Mouse (Mus musculus): ENCODE data around the gene Gm10638. TPM values are rescaled to one million over a fixed set of nuclear protein-coding genes. Genes with fewer than 3 reads are reported as not detected.

The Gm10638 gene
- total RNA-seq, 2 experiments from 2014 or later: 2.8 to 3.1 TPM

DNA sequence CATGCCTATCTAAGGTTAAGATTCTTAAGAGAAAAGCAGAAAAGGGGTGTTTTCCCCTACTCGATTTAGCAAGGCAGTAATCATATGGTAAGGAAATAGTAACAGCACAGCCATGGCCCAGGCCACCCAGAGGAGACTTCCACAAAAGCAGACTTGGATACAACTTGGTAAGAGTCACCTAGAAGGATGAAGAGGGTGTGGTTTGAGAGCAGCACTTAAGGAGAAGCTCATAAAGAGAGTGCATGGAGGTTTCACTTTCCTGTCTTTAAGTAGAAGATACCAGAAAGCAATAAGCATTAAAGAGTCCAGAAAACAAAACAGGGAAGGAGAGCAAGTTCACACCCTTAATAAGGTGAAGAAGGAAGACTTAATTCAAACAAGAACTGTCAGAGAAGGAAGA lies 10.5 kb upstream of the Gm10638 start:
- no peak for DNase-seq (ENCODE audit: extremely low spot score in 1 of 2, low spot score in 1 of 2)

DNA sequence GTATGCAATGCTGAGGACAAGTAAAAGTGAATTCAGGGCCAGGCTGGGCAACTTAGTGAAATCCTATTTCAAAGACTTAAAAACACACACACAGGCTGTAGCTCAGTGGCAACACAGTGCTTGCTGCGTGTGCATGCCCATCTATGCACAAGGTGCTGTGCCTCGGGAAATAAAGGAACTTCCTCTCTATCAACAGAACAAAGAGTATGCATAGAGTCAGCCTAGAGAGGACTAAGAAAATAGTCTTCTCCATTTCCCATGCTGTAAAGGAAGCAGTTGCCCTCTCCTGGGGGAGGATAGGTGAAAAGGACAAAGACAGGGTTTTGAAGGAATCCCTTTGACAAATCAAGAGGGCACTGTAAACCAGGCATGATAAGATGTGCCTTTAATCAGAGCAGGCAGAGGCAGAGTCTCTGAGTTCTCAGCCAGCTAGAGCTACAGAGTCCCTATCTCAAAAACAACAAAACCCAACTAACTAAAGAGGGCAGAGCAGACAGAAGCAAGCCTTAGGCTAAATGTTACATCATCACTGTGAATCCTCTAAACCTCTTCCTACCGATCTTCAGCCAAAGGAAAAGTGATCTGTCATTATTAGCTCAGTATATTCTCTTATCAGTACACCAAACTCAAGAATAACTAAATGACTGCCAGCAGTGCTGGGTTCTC lies 9.9 kb upstream of the Gm10638 start:
- no peak for DNase-seq (ENCODE audit: extremely low spot score in 1 of 2, low spot score in 1 of 2)

DNA sequence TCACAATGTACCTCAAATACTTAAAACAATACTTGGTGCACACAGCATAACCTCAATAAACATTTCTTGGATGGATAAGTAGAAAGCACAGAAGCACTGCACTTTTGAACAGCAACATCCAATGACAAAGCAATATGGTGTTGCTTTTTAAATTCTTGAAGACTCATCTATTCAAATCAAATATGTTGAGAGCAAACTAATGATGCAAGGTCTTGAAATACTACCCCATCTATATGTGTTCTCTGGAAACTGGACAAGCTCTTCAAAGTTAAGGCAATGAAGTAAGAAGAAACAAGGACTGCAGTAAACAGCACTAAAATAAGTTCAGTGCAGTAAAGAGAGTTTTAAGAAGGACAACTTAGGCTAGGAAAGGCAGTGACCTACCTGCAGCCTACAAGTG lies 4.6 kb upstream of the Gm10638 start:
- DNase-seq (ENCODE audit: extremely low spot score in 1 of 2, low spot score in 1 of 2): no peak

DNA sequence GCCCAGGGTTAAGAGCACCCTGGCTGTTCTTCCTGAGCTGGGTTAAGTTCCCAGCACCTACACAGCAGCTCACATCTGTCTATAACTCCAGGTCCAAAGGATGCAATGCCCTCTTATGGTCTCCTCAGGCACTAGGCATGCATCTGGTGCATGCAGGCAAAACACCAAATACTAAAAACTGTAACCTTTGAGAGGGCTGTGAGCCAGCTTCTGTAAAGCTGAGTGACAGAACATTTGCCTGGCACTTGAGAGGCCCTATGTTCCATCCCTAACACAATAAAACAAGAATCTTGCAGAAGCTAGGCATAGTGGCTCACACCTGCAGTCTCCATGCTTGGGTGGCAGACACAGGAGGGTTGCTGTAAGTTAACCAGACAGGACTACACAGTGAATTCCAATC lies 3.9 kb upstream of the Gm10638 start:
- DNase-seq (ENCODE audit: extremely low spot score in 1 of 2, low spot score in 1 of 2): no peak

DNA sequence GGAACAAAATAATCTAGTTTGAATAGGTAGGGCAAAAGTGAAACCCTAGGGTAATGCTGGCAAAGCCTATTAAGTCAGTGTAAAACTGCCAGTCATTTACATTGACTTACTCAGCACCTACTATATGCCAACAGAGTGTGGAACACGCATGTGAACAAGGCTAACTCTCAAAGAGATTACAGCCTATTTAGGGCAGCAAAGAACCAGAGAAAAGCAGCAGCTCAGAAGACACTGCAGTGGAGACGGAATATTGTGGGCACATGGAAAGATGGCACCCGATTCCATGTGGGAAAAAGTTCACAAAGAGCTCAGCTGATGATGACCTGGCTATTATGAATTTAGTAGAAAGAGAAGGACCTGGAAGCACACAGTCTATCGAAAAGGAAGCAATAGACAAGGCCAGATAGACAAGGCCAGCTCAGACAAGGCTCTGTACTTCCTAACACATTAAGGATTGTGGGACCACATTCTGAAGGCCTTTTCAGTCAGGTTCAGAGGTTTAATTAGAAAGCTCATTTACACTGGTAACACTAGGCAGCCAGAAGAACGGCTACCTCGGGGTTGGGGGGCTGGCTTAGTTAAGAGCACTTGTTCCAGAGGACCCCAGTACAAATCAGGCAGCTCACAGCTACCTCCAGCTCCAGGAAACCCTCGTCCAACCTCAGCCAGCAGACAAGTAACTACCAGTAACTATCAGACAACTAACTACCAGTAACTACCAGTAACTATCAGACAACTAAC lies 2.7 kb upstream of the Gm10638 start:
- no peak for DNase-seq (ENCODE audit: extremely low spot score in 1 of 2, low spot score in 1 of 2)

DNA sequence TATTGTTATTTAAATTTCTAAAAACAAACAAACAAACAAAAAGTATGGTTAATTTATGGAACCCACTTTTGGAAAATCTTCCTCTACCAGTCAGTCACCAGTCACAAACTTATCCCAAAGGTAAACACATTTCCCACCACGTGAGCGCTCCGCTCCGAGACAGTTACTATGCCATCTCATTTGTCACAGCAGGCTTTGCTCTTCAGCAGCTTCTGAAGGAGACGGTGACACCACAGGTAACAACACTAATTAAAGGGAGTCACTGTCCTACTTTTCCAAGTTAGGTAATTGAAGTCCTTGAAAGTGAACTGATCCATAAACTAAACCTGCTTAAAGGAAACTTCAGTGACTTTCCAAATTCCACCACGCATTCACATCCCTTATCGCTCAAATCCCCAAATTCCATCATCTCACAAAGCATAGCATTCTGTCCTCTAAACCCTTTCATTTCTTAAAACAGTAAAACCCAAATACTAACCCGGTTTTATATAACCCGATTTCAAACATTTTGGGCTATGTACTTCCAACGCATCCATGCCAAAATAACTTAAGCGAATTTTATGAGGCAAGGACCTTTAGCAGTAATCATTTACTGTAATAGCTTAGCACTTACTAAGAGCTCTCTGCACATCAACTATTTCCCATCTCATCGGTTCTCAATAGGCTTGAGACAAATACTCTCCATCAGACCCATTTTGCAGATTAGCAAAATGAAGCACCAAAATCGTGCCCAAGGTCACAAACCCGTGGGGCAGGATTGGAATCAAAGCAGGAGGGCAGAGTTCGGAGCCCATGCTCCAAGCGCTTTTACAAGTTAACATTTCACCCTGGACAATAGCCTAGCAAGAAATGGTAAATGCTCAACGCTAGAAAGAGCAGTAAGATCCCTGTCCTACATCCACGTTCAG lies 932 bp upstream of the Gm10638 start:
- no peak for DNase-seq (ENCODE audit: extremely low spot score in 1 of 2, low spot score in 1 of 2)

DNA sequence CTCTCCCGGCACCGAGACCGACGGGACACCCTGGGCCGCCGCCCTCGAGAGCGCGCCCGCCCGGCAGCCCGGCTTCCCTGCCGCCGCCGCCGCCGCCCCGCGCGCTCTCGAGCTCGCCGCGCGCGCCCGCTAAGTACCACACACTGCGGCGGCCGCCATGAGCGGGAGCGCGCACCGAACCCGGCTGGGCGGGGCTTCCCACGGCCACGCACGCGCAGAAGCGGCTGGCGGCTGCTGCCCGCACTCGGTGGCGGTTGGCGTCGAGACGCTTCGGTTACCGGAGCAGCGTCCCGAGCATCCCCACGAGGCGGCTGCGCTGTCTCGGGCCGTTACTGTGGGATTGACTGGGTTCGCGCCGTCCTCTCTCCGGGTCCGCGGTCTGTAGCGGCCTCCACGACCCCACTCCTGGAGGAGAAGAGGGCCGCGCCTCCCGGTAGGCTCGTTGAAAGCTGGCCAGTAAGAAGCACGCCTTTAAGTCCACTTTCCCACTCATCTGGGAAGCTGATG lies 489 bp downstream of the Gm10638 start:
- DNase-seq (ENCODE audit: extremely low spot score in 1 of 2, low spot score in 1 of 2): peak; percentile 91 to 93

DNA sequence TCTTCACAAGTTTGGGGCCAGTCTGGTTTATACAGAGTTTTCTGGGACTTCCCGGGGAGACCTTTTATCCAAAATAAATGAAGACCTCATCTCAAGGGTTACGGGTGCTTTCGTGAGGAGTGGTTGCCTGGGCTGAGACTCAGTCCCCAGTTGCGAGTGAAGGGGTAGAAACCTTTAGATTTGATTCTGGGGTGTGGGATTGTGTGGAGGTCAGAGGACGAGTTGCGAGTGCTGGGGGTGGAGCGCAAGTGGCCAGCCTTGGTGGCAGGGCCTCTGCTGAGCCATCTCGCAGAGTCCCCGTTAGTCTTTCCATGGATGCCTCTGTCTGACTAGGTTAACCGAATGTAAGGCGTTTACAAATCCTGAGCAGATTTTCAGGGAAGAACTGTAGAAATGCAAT lies 1.0 kb downstream of the Gm10638 start:
- DNase-seq (ENCODE audit: extremely low spot score in 1 of 2, low spot score in 1 of 2): no peak

DNA sequence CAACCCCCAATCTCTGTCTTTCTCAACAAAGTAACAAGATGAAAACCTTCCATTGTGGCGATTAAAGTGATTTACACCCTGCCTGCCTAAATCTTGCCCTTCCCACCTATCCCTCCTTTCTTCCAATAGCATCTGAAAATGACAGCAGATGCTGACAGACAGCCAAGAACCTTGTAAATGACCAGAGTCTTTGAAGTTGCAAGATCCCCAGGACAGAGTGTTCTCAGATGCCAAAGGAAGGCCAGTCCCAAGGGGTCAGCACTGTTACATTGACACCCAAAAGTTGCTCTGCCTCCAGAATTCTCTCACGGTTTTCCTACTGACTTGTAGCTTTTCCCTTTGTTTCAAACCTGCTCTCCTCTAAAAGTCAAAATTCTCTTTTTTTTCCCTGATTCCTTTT lies 4.3 kb downstream of the Gm10638 start:
- DNase-seq (ENCODE audit: extremely low spot score in 1 of 2, low spot score in 1 of 2): no peak

DNA sequence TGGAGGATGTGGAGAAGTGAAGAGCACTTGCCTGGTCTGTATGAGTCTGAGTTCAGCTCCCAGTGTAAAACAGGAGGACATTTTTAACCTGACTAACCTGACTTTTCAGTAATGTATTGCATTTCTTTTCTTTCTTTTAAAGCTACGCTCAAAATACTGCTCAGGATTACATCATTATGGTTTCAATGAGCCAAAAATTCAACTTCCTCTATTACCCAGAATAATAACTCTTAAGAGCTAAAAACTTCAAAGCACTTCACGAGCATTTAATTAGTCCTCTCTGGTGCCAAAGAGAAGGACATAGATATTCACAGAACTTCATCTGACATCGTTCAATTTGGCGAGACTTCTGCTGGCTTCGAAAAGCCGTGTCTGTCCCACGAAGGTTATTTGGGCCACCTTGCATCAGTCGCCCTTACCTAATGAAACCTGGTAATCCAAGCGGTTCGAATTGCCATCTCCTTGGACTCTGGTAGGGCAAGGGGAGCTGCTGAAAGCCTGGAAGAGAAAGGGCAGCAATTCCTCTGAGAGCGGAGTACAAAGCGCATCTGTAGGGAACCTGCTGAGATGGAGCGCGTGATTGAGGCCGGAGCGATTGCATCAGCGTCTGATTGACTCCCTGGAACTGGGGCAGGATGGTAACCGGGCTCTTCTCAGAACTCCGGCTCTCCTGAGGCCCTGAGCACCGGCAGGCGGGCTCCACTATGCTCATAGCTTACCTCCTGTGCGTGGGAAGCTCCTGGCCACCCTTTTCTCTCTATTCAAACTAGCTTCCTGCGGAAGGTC lies 11.6 kb downstream of the Gm10638 start:
- DNase-seq (ENCODE audit: extremely low spot score in 1 of 2, low spot score in 1 of 2): peak in 1 of 2 experiments; percentile 17

DNA sequence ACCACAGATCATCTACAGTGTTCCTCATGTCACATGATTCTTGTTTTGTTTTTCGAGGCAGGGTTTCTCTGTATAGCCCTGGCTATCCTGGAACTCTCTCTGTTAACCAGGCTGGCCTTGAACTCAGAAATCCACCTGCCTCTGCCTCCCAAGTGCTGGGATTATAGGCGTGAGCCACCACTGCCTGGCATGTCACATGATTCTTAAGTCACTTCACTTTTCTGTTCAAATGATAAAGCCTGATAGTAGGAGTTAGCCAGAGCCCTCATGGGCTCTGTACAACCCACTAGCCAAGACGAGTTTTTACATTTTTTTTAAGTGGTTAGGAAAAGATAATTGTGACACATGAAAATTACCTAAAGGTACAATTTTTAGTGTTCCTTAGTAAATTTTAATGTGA lies 13.2 kb downstream of the Gm10638 start:
- no peak for DNase-seq (ENCODE audit: extremely low spot score in 1 of 2, low spot score in 1 of 2)

DNA sequence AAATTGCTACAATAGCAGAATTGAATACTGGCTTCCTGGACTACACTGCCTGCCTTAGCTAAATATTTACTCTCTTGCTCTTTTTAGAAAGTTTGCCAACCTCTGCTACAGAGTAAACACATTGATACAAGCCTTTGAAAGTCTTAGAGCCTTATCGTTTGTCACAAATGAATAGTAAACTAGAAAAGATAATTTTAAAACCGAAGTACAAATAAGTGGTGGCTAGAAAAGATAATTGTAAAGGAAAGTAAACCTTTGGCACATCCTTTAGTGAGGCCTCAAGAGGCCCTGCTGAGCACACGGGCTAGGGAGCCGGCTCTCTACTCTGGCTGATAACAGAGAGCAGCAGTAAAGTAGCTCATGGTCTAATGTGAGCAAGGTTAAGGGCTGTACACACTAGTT lies 13.6 kb downstream of the Gm10638 start:
- DNase-seq (ENCODE audit: extremely low spot score in 1 of 2, low spot score in 1 of 2): no peak

DNA sequence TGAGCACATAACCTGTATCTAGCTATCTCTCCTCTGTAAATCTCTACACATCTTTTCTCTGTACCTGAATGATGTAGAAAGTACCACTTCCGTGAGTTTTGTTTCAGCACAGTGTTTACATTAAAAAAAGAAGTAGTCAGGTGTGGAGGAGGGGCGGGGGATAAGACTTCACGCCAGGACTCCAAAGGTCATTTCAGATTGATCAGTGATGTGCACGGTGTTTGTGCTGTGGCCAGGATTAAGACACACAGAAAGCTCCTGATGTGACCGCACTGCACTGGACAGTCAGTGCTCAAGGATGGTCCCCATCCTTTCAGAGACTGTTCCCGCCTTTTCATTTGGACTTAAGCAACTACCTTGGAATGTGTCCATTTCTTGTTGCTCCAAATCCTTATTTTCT lies 15.2 kb downstream of the Gm10638 start:
- no peak for DNase-seq (ENCODE audit: extremely low spot score in 1 of 2, low spot score in 1 of 2)

DNA sequence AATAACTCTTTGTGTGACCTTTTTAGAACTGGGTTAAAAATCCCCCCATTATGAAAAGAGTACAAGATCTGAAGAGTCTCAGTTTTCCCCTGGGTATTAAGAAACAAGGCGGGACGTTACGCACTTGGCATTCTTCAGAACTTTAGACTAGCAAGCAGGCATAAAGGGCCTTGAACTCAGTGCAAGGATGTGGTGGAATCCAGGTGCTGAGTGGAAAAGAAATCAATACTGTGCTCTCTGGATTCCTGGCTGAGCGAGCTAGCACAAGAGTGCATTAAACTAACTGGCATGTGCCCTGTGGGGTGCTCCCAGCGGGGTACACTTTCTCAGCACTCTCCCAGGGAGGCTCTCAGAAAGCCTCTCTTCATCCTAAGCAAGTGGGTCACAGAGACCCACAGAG lies 17.3 kb downstream of the Gm10638 start:
- DNase-seq (ENCODE audit: extremely low spot score in 1 of 2, low spot score in 1 of 2): no peak

DNA sequence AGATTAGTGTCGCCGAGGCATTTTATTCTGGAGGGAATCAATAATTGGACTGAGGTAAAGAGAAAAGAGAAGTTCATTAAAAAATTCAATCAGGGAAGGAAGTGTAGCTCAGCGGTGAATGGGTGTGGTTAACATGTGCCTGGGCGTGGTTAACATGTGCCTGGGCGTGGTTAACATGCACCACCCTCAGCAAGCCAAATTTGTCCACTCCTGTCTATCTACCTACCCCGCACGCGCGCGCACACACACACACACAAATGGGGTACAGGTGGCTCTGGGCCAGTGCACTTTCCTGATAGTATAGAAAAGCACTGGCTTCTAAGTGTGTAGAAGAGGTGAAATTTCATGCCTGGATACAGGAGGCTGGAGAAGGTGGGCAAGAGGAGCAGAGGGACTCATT lies 19.7 kb downstream of the Gm10638 start:
- DNase-seq (ENCODE audit: extremely low spot score in 1 of 2, low spot score in 1 of 2): no peak

DNA sequence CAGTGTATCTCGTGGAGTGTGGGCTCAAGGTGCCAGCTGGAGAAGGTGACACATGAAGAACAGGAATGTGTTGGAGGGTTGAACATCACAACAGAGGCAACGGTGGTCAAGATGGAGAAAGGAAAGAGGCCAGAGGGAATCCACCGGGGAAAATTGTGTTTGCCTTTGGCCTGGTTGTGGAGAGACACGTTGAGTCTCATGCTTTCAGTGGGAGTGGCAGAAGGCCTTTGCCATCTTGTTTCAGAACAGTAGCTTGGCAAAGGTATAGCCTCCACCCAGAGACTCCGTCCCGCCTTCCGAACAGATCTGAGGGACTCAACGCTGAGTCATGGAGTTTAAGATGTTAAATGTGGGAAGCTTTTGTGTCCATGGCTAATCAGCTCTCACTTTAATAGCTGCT lies 20.2 kb downstream of the Gm10638 start:
- DNase-seq (ENCODE audit: extremely low spot score in 1 of 2, low spot score in 1 of 2): no peak

DNA sequence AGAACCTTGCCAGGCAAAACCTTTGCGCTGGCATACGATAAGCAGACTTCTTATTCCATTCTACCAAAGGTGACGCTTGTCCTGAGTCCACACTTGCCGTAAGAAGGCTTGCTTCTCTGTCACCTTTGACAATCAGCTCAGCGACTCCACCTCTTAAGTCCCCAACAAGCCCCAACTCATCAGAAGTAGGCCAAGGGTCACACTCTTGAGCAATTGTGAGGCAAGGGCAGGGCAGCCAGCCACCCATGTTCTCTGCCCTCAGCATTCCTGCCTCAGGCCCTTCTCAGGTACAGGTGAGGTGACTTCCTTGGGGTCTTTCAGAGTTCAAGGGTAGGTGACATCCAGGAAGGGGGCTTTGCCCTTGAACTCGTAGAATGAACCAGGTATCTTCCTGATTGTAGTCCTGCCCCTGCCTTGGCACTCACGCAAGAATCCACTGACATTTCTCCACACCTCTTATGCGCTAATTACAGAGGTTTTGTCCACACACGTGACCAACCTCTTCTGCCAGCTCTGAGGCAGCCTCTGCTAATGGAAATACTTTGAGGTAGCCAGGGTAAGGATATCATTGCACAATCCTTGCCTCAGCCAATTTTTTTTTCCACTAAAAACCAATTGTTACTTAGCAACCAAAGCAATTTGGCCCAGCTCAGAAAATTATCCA lies 21.2 kb downstream of the Gm10638 start:
- DNase-seq (ENCODE audit: extremely low spot score in 1 of 2, low spot score in 1 of 2): no peak

DNA sequence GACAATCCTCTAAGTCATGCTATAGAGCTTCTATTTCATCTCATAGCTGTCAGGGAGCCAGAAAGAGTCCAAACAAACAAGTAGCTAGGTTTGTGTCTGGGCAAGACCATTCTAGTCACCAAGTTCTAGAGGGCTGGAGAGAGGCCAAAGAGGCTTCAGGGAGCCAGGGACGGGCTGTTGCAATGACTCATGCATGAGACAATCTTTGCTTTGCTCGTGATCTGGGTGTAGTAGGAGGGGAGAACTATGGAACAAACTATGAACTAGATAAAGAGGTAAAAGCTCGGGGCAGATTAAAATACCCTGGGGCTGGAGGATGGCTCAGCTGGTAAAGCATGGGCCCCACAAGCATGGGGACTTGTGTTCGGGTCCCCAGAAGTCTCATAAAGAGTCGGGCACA lies 23.0 kb downstream of the Gm10638 start:
- no peak for DNase-seq (ENCODE audit: extremely low spot score in 1 of 2, low spot score in 1 of 2)

DNA sequence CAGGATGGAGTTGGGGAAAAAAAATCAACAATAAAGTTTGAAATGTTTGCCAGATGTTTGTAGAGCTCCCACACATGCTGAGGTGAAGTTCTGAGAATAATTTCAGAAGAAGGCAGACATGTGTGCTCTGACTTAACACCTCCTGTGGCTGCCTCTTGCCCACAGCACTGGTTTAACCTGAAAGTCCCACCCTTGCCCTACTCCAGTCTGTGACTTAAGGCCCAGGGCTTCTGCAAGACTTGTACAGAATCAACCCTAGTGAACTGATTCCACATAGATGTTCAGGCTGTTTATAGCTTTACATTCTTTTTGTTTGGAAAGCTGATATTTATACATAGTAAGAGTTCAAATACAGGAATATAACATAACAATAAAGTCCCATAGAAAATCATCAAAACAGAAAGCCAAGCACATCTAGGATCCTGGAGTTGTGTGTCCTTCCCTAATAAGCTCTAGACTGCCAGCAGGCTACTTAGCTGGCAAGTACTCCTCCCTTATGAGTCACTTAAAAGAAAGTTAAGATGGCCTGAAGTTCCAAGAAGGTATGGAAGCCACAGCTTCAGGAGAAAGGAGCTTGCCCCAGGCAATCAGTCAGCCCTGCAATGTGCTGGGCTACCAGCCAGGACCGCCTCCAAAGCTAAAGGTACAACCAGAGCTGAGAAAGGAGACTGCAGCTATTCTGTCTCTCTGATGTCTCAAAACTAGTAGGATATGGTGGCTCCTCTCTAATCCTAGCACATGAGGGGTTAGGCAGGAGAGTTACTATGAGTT lies 24.6 kb downstream of the Gm10638 start:
- no peak for DNase-seq (ENCODE audit: extremely low spot score in 1 of 2, low spot score in 1 of 2)
